Mouse (Mus musculus): Measurements from ENCODE around the gene Fam171a1. TPM values are rescaled to one million over a fixed set of nuclear protein-coding genes. Genes with fewer than 3 reads are reported as not detected.

The Fam171a1 gene
- polyA plus RNA-seq, 2 experiments: 1.7 to 2.4 TPM

DNA sequence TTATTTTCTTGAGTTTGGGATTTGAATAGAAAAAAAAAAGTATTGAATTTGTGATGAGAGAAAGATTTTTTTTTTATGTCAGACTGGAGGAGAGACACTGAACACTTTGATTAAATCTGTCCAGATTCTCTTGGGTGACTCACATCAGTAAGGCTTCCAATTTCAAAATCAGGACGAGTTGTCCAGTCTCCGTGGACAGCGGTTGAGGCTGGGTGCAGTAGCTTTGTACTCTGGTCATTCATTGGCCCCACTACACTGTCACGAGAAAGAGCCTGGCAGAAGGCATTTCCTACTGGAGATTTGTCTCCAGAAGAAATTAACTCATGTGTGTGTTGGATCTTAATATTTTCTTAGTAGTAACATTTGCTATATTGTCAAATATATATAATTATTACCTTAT, 8.5 kb downstream of the Fam171a1 start:
- no peak for TF ChIP-seq EP300 (IDR thresholded peaks at IDR 0.05; ENCODE audit: low read depth)
- no peak overlapping the region for H3K9ac ChIP-seq (replicated peaks)
- WGBS (ENCODE audit: insufficient replicate concordance): 58% methylated on average over 4 of the region's 4 CpGs
- H3K27ac ChIP-seq: no peak overlapping the region
- no peaks in the 10 kb centered on the region for H3K9me3 ChIP-seq (ENCODE audit: control insufficient read depth, low read length)
- DNase-seq (ENCODE audit: low read depth in 3 of 3, low spot score in 3 of 3): no peak
- no peaks in the 10 kb centered on the region for H3K36me3 ChIP-seq (replicated peaks; ENCODE audit: control insufficient read depth, insufficient read depth, low read depth)
- no peak for ATAC-seq (ENCODE audit: insufficient read depth)
- H3K4me2 ChIP-seq (ENCODE audit: low read depth): no peak overlapping the region
- peaks cover 10% of the 10 kb centered on the region for H3K27me3 ChIP-seq (ENCODE audit: control insufficient read depth, insufficient read depth, low read length)
- no peak overlapping the region for H3K4me3 ChIP-seq (ENCODE audit: insufficient read depth in 1 of 2, low read depth in 2 of 2, low read length in 2 of 2)
- no peaks in the 10 kb centered on the region for H3K4me1 ChIP-seq (replicated peaks; ENCODE audit: control insufficient read depth in 2 of 2, insufficient read depth in 2 of 2, low read length in 1 of 2)

GRCm38 (mm10) chr2:3127256-3127883, 13.3 kb downstream of the Fam171a1 start:
- Histone ChIP-seq H3K27me3 (ENCODE audit: control insufficient read depth, insufficient read depth, low read length) (no peaks in the 10 kb centered on the region), H3K9me3 (ENCODE audit: control insufficient read depth, low read length) (no peaks in the 10 kb centered on the region), H3K27ac (no peak overlapping the region), H3K4me2 (ENCODE audit: low read depth) (no peak overlapping the region), H3K36me3 (replicated peaks; ENCODE audit: control insufficient read depth, insufficient read depth, low read depth) (no peaks in the 10 kb centered on the region), H3K9ac (replicated peaks) (no peak overlapping the region), H3K4me3 (ENCODE audit: insufficient read depth in 1 of 2, low read depth in 2 of 2, low read length in 2 of 2) (no peak overlapping the region), H3K4me1 (replicated peaks; ENCODE audit: control insufficient read depth in 2 of 2, insufficient read depth in 2 of 2, low read length in 1 of 2) (no peaks in the 10 kb centered on the region)
- no peak for TF ChIP-seq EP300 (IDR thresholded peaks at IDR 0.05; ENCODE audit: low read depth)
- no peak for TF ChIP-seq CTCF (IDR thresholded peaks at IDR 0.05; ENCODE audit: low read depth)
- ATAC-seq (ENCODE audit: insufficient read depth): no peak
- no peak for DNase-seq (ENCODE audit: low read depth in 3 of 3, low spot score in 3 of 3)
- WGBS (ENCODE audit: insufficient replicate concordance): 53% methylated on average over 4 of the region's 4 CpGs

DNA sequence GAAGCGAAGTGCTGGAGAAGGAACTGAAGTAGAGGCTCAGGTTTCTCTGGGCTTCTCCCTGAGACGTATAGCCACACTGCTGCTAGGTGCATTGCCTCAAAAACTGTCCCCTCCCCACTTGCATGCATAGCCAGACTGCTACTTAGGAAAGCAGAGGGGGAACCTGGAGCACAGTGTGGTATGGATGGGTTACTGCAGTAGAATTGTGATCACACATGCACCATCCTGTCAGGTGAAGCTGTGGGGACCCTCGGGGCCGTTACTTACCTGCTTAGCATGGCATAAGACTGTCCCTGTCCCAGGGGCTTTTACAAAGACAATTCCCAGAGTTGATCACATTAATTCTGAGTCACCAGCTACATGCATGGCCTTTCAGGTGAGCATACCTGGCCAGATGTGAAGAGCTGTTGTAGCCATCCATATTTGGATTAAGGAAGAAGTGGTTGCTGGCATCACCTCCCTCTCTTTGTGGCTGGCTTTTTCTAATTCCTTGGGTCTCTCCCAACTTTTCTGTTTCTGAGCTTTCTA, 14.4 kb downstream of the Fam171a1 start:
- H3K27ac ChIP-seq: no peak overlapping the region
- TF ChIP-seq CTCF (IDR thresholded peaks at IDR 0.05; ENCODE audit: low read depth): no peak
- no peak for TF ChIP-seq EP300 (IDR thresholded peaks at IDR 0.05; ENCODE audit: low read depth)
- H3K4me2 ChIP-seq (ENCODE audit: low read depth): no peak overlapping the region

GRCm38 (mm10) chr2:3128910-3129309, 14.9 kb downstream of the Fam171a1 start:
- Histone ChIP-seq H3K4me1 (replicated peaks; ENCODE audit: control insufficient read depth in 2 of 2, insufficient read depth in 2 of 2, low read length in 1 of 2) (no peaks in the 10 kb centered on the region), H3K4me2 (ENCODE audit: low read depth) (no peak overlapping the region), H3K27me3 (ENCODE audit: control insufficient read depth, insufficient read depth, low read length) (no peaks in the 10 kb centered on the region), H3K36me3 (replicated peaks; ENCODE audit: control insufficient read depth, insufficient read depth, low read depth) (no peaks in the 10 kb centered on the region), H3K9me3 (ENCODE audit: control insufficient read depth, low read length) (no peaks in the 10 kb centered on the region), H3K9ac (replicated peaks) (no peak overlapping the region), H3K4me3 (ENCODE audit: insufficient read depth in 1 of 2, low read depth in 2 of 2, low read length in 2 of 2) (no peak overlapping the region), H3K27ac (no peak overlapping the region)
- TF ChIP-seq EP300 (IDR thresholded peaks at IDR 0.05; ENCODE audit: low read depth) (no peak), CTCF (IDR thresholded peaks at IDR 0.05; ENCODE audit: low read depth) (no peak)
- WGBS (ENCODE audit: insufficient replicate concordance): 46% methylated on average over 2 of the region's 2 CpGs
- no peak for DNase-seq (ENCODE audit: low read depth in 3 of 3, low spot score in 3 of 3)
- ATAC-seq (ENCODE audit: insufficient read depth): no peak

More for the DNA sequence above, 14.4 kb downstream of the Fam171a1 start:
- Histone ChIP-seq H3K27me3 (ENCODE audit: control insufficient read depth, insufficient read depth, low read length) (no peaks in the 10 kb centered on the region), H3K36me3 (replicated peaks; ENCODE audit: control insufficient read depth, insufficient read depth, low read depth) (no peaks in the 10 kb centered on the region), H3K9me3 (ENCODE audit: control insufficient read depth, low read length) (no peaks in the 10 kb centered on the region), H3K4me1 (replicated peaks; ENCODE audit: control insufficient read depth in 2 of 2, insufficient read depth in 2 of 2, low read length in 1 of 2) (no peaks in the 10 kb centered on the region), H3K9ac (replicated peaks) (no peak overlapping the region), H3K4me3 (ENCODE audit: insufficient read depth in 1 of 2, low read depth in 2 of 2, low read length in 2 of 2) (no peak overlapping the region)
- WGBS (ENCODE audit: insufficient replicate concordance): 72% methylated on average over 4 of the region's 4 CpGs
- no peak for ATAC-seq (ENCODE audit: insufficient read depth)
- no peak for DNase-seq (ENCODE audit: low read depth in 3 of 3, low spot score in 3 of 3)

GRCm38 (mm10) chr2:3132473-3132872, 18.4 kb downstream of the Fam171a1 start:
- 0 out of 4 replicates have a peak, but pooled peaks cover 0 to 2% of the 10 kb centered on the region in 2 experiments for H3K4me1 ChIP-seq (replicated peaks; ENCODE audit: control insufficient read depth in 2 of 2, insufficient read depth in 2 of 2, low read length in 1 of 2)
- no peak overlapping the region for H3K27ac ChIP-seq
- H3K27me3 ChIP-seq (ENCODE audit: control insufficient read depth, insufficient read depth, low read length): no peaks in the 10 kb centered on the region
- no peak overlapping the region for H3K4me2 ChIP-seq (ENCODE audit: low read depth)
- no peak overlapping the region for H3K4me3 ChIP-seq (ENCODE audit: insufficient read depth in 1 of 2, low read depth in 2 of 2, low read length in 2 of 2)
- no peak for TF ChIP-seq EP300 (IDR thresholded peaks at IDR 0.05; ENCODE audit: low read depth)
- TF ChIP-seq CTCF (IDR thresholded peaks at IDR 0.05; ENCODE audit: low read depth): no peak
- DNase-seq (ENCODE audit: low read depth in 3 of 3, low spot score in 3 of 3) (no peak), ATAC-seq (ENCODE audit: insufficient read depth) (no peak)
- no peaks in the 10 kb centered on the region for H3K36me3 ChIP-seq (replicated peaks; ENCODE audit: control insufficient read depth, insufficient read depth, low read depth)
- no peak overlapping the region for H3K9ac ChIP-seq (replicated peaks)
- no peaks in the 10 kb centered on the region for H3K9me3 ChIP-seq (ENCODE audit: control insufficient read depth, low read length)
- 76% methylated on average over 9 of the region's 9 CpGs for WGBS (ENCODE audit: insufficient replicate concordance)

Measured in liver, embryonic 14.5 days (tissue).